Mouse (Mus musculus): ENCODE data around the gene Mrpl1. TPM values are rescaled to one million over a fixed set of nuclear protein-coding genes. Genes with fewer than 3 reads are reported as not detected.

Mrpl1 gene
- polyA plus RNA-seq, 1 experiment from 2014 or later: 14.6 TPM

DNA sequence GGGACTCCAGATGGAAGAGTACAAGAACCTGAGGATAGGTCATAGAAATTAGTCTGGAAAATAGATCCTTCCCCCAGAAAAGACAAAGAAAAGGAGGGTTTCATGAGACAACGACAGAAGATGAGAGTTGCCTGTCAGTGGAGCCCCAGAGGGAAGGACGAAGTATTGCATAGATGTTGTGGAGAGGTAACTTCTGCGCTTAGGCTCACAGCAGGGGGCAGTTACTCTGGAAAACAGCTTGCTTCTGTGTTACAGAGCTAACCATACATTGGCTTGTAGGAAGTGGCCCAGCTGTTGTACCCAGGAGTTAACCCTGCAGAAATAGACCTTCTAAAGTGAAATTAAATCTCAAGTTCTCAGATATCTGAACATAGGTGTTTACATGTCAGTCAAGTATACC lies 45.9 kb downstream of the Mrpl1 start:
- Histone ChIP-seq H3K4me3 (no peak overlapping the region), H3K36me3 (no peaks in the 10 kb centered on the region), H3K4me1 (replicated peaks) (no peaks in the 10 kb centered on the region), H3K9ac (no peak overlapping the region), H3K9me3 (no peaks in the 10 kb centered on the region), H3K27me3 (no peaks in the 10 kb centered on the region), H3K4me2 (no peak overlapping the region), H3K27ac (replicated peaks) (no peak overlapping the region)
- WGBS: 87% methylated on average over 3 of the region's 3 CpGs
- no peak for ATAC-seq (ENCODE audit: low FRiP score, low read depth)

- 84% methylated on average over 5 of the region's 5 CpGs for WGBS
- Histone ChIP-seq H3K27me3 (no peaks in the 10 kb centered on the region), H3K9ac (no peak overlapping the region)
These were observed 48.9 kb downstream of the Mrpl1 start for GRCm38 (mm10) chr5:96258210-96258609.

GRCm38 (mm10) chr5:96267017-96267702 lies 57.9 kb downstream of the Mrpl1 start:
- Histone ChIP-seq H3K27ac (replicated peaks) (no peak overlapping the region), H3K4me1 (replicated peaks) (no peaks in the 10 kb centered on the region), H3K4me2 (no peak overlapping the region), H3K9me3 (no peaks in the 10 kb centered on the region), H3K9ac (no peak overlapping the region), H3K27me3 (no peaks in the 10 kb centered on the region), H3K36me3 (peaks cover 10% of the 10 kb centered on the region), H3K4me3 (no peak overlapping the region)
- peak; percentile 61; the same call in 1 of the 2 replicates for ATAC-seq (ENCODE audit: low FRiP score, low read depth)
- WGBS: 64% methylated on average over 3 of the region's 3 CpGs

More at GRCm38 (mm10) chr5:96258210-96258609, 48.9 kb downstream of the Mrpl1 start:
- Histone ChIP-seq H3K4me3 (no peak overlapping the region), H3K27ac (replicated peaks) (no peak overlapping the region), H3K36me3 (peaks cover 4% of the 10 kb centered on the region), H3K4me1 (replicated peaks) (no peaks in the 10 kb centered on the region), H3K4me2 (no peak overlapping the region), H3K9me3 (no peaks in the 10 kb centered on the region)
- no peak for ATAC-seq (ENCODE audit: low FRiP score, low read depth)

GRCm38 (mm10) chr5:96271070-96271469 lies 61.8 kb downstream of the Mrpl1 start:
- no peak for ATAC-seq (ENCODE audit: low FRiP score, low read depth)
- no peaks in the 10 kb centered on the region for H3K4me1 ChIP-seq (replicated peaks)
- WGBS: 92% methylated on average over 6 of the region's 6 CpGs
- H3K36me3 ChIP-seq: no peaks in the 10 kb centered on the region
- H3K4me3 ChIP-seq: no peak overlapping the region
- no peak overlapping the region for H3K9ac ChIP-seq
- no peak overlapping the region for H3K27ac ChIP-seq (replicated peaks)
- H3K9me3 ChIP-seq: no peaks in the 10 kb centered on the region
- H3K27me3 ChIP-seq: no peaks in the 10 kb centered on the region
- no peak overlapping the region for H3K4me2 ChIP-seq

GRCm38 (mm10) chr5:96305786-96306185 lies 96.5 kb downstream of the Mrpl1 start:
- Histone ChIP-seq H3K9me3 (no peaks in the 10 kb centered on the region), H3K4me3 (no peak overlapping the region), H3K27ac (replicated peaks) (no peak overlapping the region), H3K36me3 (no peaks in the 10 kb centered on the region), H3K4me2 (no peak overlapping the region), H3K4me1 (replicated peaks) (peaks cover 6% of the 10 kb centered on the region; the same call in 1 of the 2 replicates), H3K27me3 (no peaks in the 10 kb centered on the region), H3K9ac (no peak overlapping the region)
- ATAC-seq (ENCODE audit: low FRiP score, low read depth): no peak
- 78% methylated on average over 8 of the region's 8 CpGs for WGBS

DNA sequence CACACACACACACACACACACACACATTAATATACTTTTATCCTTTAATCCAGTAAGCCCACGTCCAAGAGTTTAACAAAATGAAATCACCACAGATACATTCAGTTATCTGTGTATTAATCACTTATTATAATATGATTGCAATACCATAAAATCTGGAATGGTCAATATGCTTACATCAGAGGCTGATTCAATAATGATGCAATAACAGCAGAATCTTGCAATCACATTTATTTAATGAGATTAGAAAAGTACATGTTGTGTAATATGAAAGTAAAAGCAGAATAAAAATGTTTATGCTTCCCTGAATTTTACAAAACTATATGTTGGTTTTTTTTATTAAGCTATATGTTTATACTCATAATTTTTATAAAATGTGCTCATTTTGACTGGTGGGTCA lies 97.0 kb downstream of the Mrpl1 start:
- 83% methylated on average over 1 of the region's 1 CpGs for WGBS
- H3K9me3 ChIP-seq: no peaks in the 10 kb centered on the region
- peaks cover 6% of the 10 kb centered on the region; the same call in 1 of the 2 replicates for H3K4me1 ChIP-seq (replicated peaks)
- no peaks in the 10 kb centered on the region for H3K36me3 ChIP-seq
- H3K9ac ChIP-seq: no peak overlapping the region
- no peaks in the 10 kb centered on the region for H3K27me3 ChIP-seq
- no peak overlapping the region for H3K4me2 ChIP-seq
- no peak for ATAC-seq (ENCODE audit: low FRiP score, low read depth)
- H3K4me3 ChIP-seq: no peak overlapping the region
- no peak overlapping the region for H3K27ac ChIP-seq (replicated peaks)

DNA sequence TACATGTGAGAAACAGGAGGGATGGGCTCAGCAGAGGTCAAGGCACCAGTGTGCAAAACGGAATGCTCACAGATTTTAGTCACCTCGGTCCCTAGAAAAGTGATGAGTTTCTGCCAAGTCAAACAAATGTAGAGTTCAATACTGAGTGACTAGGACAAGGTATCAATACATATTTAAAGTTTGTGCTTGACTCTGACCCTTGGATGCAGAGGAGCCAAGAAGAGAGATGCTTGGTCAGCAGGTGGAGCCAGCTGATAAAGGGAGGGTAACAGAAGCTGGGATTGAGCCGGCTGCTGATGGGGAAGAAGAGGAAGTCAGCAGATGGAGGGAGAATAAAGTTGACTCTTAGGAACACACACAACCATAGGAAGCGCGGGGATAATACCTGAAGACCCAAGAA lies 97.5 kb downstream of the Mrpl1 start:
- H3K27ac ChIP-seq (replicated peaks): no peak overlapping the region
- 71% methylated on average over 5 of the region's 5 CpGs for WGBS
- no peaks in the 10 kb centered on the region for H3K27me3 ChIP-seq
- no peaks in the 10 kb centered on the region for H3K9me3 ChIP-seq
- no peak for ATAC-seq (ENCODE audit: low FRiP score, low read depth)
- H3K4me3 ChIP-seq: no peak overlapping the region
- no peak overlapping the region for H3K9ac ChIP-seq
- H3K4me1 ChIP-seq (replicated peaks): peaks cover 6% of the 10 kb centered on the region; the same call in 1 of the 2 replicates
- no peak overlapping the region for H3K4me2 ChIP-seq
- H3K36me3 ChIP-seq: no peaks in the 10 kb centered on the region

DNA sequence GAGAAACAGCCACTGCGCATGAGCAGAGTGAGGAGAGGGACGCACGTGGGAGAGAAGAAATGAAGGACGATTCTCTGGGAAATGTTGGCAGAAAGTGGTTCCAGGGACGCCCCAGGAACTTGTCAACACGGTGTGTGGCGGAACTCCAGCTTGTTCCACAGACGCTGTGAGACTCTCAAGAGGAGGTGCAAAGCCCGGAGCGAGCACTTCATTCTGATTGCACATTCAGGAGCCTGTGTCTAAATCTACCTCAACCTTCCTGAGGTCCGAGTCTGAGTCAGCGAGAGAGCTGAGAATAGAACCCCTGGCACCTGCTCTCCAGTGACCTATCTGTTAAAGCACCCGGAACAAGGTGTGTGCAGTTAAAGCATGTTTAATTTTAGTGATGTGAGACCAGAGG lies 98.8 kb downstream of the Mrpl1 start:
- Histone ChIP-seq H3K4me1 (replicated peaks) (peaks cover 6% of the 10 kb centered on the region; the same call in 1 of the 2 replicates), H3K27me3 (no peaks in the 10 kb centered on the region), H3K9ac (no peak overlapping the region), H3K36me3 (no peaks in the 10 kb centered on the region), H3K4me2 (peak overlapping the region; percentile 8; the same call in 1 of the 2 replicates), H3K4me3 (no peak overlapping the region), H3K27ac (replicated peaks) (no peak overlapping the region), H3K9me3 (no peaks in the 10 kb centered on the region)
- WGBS: 77% methylated on average over 13 of the region's 13 CpGs
- no peak for ATAC-seq (ENCODE audit: low FRiP score, low read depth)

DNA sequence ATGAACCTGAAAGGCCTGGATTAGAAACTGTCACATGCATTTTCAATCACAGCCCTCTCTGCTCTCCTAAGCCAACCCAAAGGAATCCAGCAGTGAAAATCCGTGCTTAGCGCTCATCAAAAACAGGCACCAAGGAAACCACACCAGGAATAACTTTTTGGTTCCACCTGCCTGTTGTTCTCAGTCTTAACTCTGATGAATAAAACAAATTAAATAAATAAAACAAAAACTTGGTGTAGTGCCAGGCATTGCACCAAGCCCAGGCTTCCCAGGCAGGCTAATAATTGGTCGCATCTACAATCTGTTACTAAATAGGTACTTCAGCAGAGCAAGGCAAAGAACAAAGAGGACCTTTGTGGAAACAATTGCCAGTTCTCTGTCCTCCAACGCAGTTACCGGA lies 99.4 kb downstream of the Mrpl1 start:
- H3K4me2 ChIP-seq: peak overlapping the region; percentile 8; the same call in 1 of the 2 replicates
- no peak overlapping the region for H3K9ac ChIP-seq
- no peaks in the 10 kb centered on the region for H3K36me3 ChIP-seq
- peaks cover 6% of the 10 kb centered on the region; the same call in 1 of the 2 replicates for H3K4me1 ChIP-seq (replicated peaks)
- ATAC-seq (ENCODE audit: low FRiP score, low read depth): no peak; the same call in 1 of the 2 replicates
- H3K9me3 ChIP-seq: no peaks in the 10 kb centered on the region
- no peak overlapping the region for H3K4me3 ChIP-seq
- 43% methylated on average over 5 of the region's 5 CpGs for WGBS
- no peak overlapping the region for H3K27ac ChIP-seq (replicated peaks)
- H3K27me3 ChIP-seq: no peaks in the 10 kb centered on the region

DNA sequence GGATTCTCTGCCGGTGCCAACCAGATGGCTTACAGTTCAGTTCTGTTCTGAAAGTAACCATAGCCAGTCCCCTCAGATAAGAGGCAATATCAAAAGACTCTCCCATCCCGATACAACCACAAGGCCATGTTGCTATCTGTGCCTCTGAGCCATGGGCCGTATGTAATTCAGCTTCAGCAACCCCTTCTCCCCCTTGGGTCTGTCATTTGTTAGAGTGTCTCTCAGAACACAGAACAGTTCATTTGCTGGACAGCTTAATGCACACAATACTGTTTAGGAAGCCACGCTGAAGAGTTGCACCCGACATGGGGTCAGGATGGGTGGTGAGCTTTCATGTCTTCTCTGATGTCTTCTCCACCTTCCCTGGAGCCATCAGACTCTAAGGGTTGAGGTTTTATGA lies 100.3 kb downstream of the Mrpl1 start:
- 96% methylated on average over 5 of the region's 5 CpGs for WGBS

GRCm38 (mm10) chr5:96311677-96312076 lies 102.4 kb downstream of the Mrpl1 start:
- Histone ChIP-seq H3K4me2 (no peak overlapping the region), H3K4me1 (replicated peaks) (peaks cover 6% of the 10 kb centered on the region; the same call in 1 of the 2 replicates), H3K9me3 (no peaks in the 10 kb centered on the region), H3K4me3 (no peak overlapping the region), H3K27ac (replicated peaks) (no peak overlapping the region), H3K9ac (no peak overlapping the region), H3K36me3 (no peaks in the 10 kb centered on the region), H3K27me3 (no peaks in the 10 kb centered on the region)
- WGBS: 70% methylated on average over 8 of the region's 8 CpGs
- no peak for ATAC-seq (ENCODE audit: low FRiP score, low read depth)

More for the DNA sequence above, 100.3 kb downstream of the Mrpl1 start:
- ATAC-seq (ENCODE audit: low FRiP score, low read depth): no peak
- no peaks in the 10 kb centered on the region for H3K27me3 ChIP-seq
- H3K4me2 ChIP-seq: no peak overlapping the region
- no peak overlapping the region for H3K4me3 ChIP-seq
- H3K36me3 ChIP-seq: no peaks in the 10 kb centered on the region
- H3K9ac ChIP-seq: no peak overlapping the region
- H3K27ac ChIP-seq (replicated peaks): no peak overlapping the region
- no peaks in the 10 kb centered on the region for H3K9me3 ChIP-seq
- H3K4me1 ChIP-seq (replicated peaks): peaks cover 6% of the 10 kb centered on the region; the same call in 1 of the 2 replicates
